ENCODE assay signal across 9 mouse cellular contexts in the genomic region with DNA sequence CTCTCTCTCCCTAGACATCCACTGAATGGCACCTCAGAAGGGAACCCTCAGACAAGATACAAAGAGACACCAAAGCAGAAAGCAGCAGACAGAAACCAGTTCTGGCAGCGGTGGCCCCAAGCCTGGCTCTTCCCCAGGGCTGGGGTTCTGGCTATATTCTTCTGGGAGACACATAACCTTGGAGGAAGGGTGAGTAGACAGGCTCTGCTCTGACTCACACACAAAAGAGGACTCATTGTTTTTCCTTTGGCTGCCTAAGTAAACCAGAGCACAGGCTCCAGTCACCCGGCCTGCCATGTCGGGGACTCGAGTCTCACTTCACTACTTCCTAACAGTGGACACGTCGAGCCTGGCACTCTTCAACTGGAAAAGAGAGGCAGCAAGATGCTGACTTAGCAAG. TPM values are rescaled to one million over a fixed set of nuclear protein-coding genes. Genes with fewer than 3 reads are reported as not detected.
DNase-seq lines count a peak whose midpoint lies in the region; ATAC-seq and TF ChIP-seq lines count a peak whose summit lies in the region.
"Had no signal": no experiment of that assay in that cellular context is flagged by ENCODE, and none has a peak within 500 bp of the region (broad histone marks: within the 10 kb centered on the region; RNA-seq: fewer than 3 reads in every experiment).

No protein-coding gene starts in this region.

- no peaks in the 10 kb centered on the region for H3K27me3 ChIP-seq in kidney, adult 2 months (replicated peaks; ENCODE audit: control insufficient read depth, insufficient read depth, low read length)
- H3K27me3 ChIP-seq in C2C12 (ENCODE audit: control insufficient read depth, insufficient read depth, insufficient read length) = no peaks in the 10 kb centered on the region
- H3K27me3 ChIP-seq in heart, embryonic 16.5 days (ENCODE audit: control insufficient read depth, insufficient read depth, low read length) = 0 out of 2 replicates have a peak, but pooled peaks cover 2% of the 10 kb centered on the region

- DNase-seq in kidney, adult 2 months = peak; percentile 27
- no peak for DNase-seq in kidney, adult 18-20 months
- no peak for DNase-seq in spleen, postnatal 10 days (ENCODE audit: low spot score in 2 of 2)
- DNase-seq in frontal cortex, postnatal 10 days (ENCODE audit: low spot score in 2 of 2) = no peak

- no peak for TF ChIP-seq CTCF in kidney, adult 2 months (conservative IDR thresholded peaks at IDR 0.05; ENCODE audit: insufficient read depth, insufficient read length, low read depth, low read length)
- no peak for TF ChIP-seq CTCF in C2C12 (IDR thresholded peaks at IDR 0.05; ENCODE audit: control insufficient read depth, insufficient read depth, insufficient read length)

- no peak overlapping the region for H3K4me3 ChIP-seq in kidney, adult 2 months (ENCODE audit: insufficient read depth, low read depth, low read length)
- no peak overlapping the region for H3K4me3 ChIP-seq in C2C12 (ENCODE audit: insufficient read depth, poor library complexity, severe bottlenecking)
- H3K4me3 ChIP-seq in brown adipose tissue, adult 24 weeks (ENCODE audit: insufficient read depth, low read depth, low read length) = no peak overlapping the region
- H3K4me3 ChIP-seq in heart, embryonic 16.5 days (ENCODE audit: low read length) = no peak overlapping the region
- H3K4me3 ChIP-seq: midbrain, embryonic 12.5 days had no signal

- H3K4me2 ChIP-seq in heart, embryonic 16.5 days (ENCODE audit: low read depth, low read length) = no peak overlapping the region
- H3K4me2 ChIP-seq: midbrain, embryonic 12.5 days had no signal

- no peak for TF ChIP-seq POLR2A in kidney, adult 2 months (IDR thresholded peaks at IDR 0.05; ENCODE audit: low read depth, low read length)

- no peaks in the 10 kb centered on the region for H3K9me3 ChIP-seq in heart, embryonic 16.5 days (replicated peaks; ENCODE audit: control insufficient read depth, low read length)
- H3K9me3 ChIP-seq: midbrain, embryonic 12.5 days had no signal

- peak overlapping the region; percentile 52 for H3ac ChIP-seq in C2C12 (ENCODE audit: control insufficient read depth, insufficient read length, low read depth)

- no peaks in the 10 kb centered on the region for H3K36me3 ChIP-seq in kidney, adult 2 months (ENCODE audit: control insufficient read depth, insufficient read depth, low read length)
- no peaks in the 10 kb centered on the region for H3K36me3 ChIP-seq in C2C12 (ENCODE audit: control insufficient read depth, insufficient read depth)
- H3K36me3 ChIP-seq in heart, embryonic 16.5 days (ENCODE audit: control insufficient read depth, insufficient read depth) = no peaks in the 10 kb centered on the region
- H3K36me3 ChIP-seq: midbrain, embryonic 12.5 days had no signal

- H3K4me1 ChIP-seq in kidney, adult 2 months (ENCODE audit: control insufficient read depth, insufficient read depth, low read length) = no peaks in the 10 kb centered on the region; the same call in 1 of the 2 replicates
- H3K4me1 ChIP-seq in brown adipose tissue, adult 24 weeks (ENCODE audit: control insufficient read depth, insufficient read depth, insufficient read length, low read length) = peaks cover 38% of the 10 kb centered on the region
- H3K4me1 ChIP-seq in heart, embryonic 16.5 days (ENCODE audit: control insufficient read depth, insufficient read depth, low read length) = peaks cover 15% of the 10 kb centered on the region

- no peak overlapping the region for H3K9ac ChIP-seq in heart, embryonic 16.5 days (ENCODE audit: low read length)
- H3K9ac ChIP-seq: midbrain, embryonic 12.5 days had no signal

- no peak for ATAC-seq in heart, embryonic 16.5 days (replicated peaks; ENCODE audit: extremely low read depth, insufficient read depth, low FRiP score)
- ATAC-seq in activated CD4-positive, CD25-positive, alpha-beta regulatory T cell, adult 4 months = no peak

- no peaks in the 10 kb centered on the region for H3K79me3 ChIP-seq in C2C12 (ENCODE audit: low read depth)

- peak overlapping the region; percentile 79 for H3K27ac ChIP-seq in kidney, adult 2 months (ENCODE audit: insufficient read depth, low read depth, low read length)
- H3K27ac ChIP-seq in brown adipose tissue, adult 24 weeks (replicated peaks; ENCODE audit: low read depth, low read length) = peak overlapping the region; percentile 35; the same call in 1 of the 2 replicates
- H3K27ac ChIP-seq in heart, embryonic 16.5 days (ENCODE audit: low read length) = peak overlapping the region; percentile 66
- H3K27ac ChIP-seq: midbrain, embryonic 12.5 days had no signal

- WGBS in kidney, adult 2 months = 35% methylated on average over 6 of the region's 6 CpGs
- WGBS in heart, embryonic 16.5 days = 23% methylated on average over 6 of the region's 6 CpGs

- H3K79me2 ChIP-seq in C2C12 (ENCODE audit: control insufficient read depth, insufficient read depth) = no peaks in the 10 kb centered on the region

TF ChIP-seq in C2C12, 6 proteins besides CTCF, POLR2A, EP300 and RAD21:
- TF ChIP-seq MYOG (IDR thresholded peaks at IDR 0.05; ENCODE audit: control insufficient read depth, extremely low read depth, insufficient read length) (no peak), FOSL1 (IDR thresholded peaks at IDR 0.05; ENCODE audit: insufficient read depth, low read length, poor library complexity, severe bottlenecking) (peak; percentile 9)
TF ChIP-seq in C2C12: peak in this region for 1.

RNA-seq across cellular contexts. Expression of a gene that starts 55.8 kb away (rescaled TPM):
- polyA plus RNA-seq in kidney, adult 2 months (2012; rRNA removed) = 6.0 and 7.3 TPM in 2 replicates
- 4.0 TPM for polyA plus RNA-seq in C2C12 (2012; fragmentation: generic; extraction: Trizol)
- polyA plus RNA-seq in brown adipose tissue, adult 24 weeks (2012; ENCODE audit: insufficient read depth, insufficient read length, missing spikeins) = 5.0 and 10.8 TPM in 2 replicates
- polyA plus RNA-seq in heart, embryonic 16.5 days (2015; fragmentation: Nextera tagmentation; extraction: Ambion mirVana) = 11.0 and 12.4 TPM in 2 replicates
- 10 to 100 TPM; 21.4 to 27.8 TPM for polyA plus RNA-seq in activated CD4-positive, CD25-positive, alpha-beta regulatory T cell, adult 4 months (2017; shearing (Covaris generic))
